Mouse (Mus musculus) small intestine, adult 2 months (tissue): ENCODE results near the gene Gas2l1. TPM values are rescaled to one million over a fixed set of nuclear protein-coding genes. Genes with fewer than 3 reads are reported as not detected.

Source experiments
- H3K27ac ChIP-seq: fragments of 200-500 bp; 2 replicates; pipeline ENCODE4 v1.5.1; 2012; ENCODE audit warnings: low read depth, low read length, control low read depth, inconsistent platforms; ENCODE audit not compliant: insufficient read depth
- H3K27me3 ChIP-seq: fragments of 200-500 bp; 2 replicates; pipeline ENCODE4 v1.6.1; 2012; ENCODE audit warnings: mild to moderate bottlenecking, moderate library complexity, low read length, inconsistent platforms; ENCODE audit not compliant: control insufficient read depth, insufficient read depth
- H3K36me3 ChIP-seq: fragments of 200-500 bp; 2 replicates; pipeline ENCODE4 v1.6.1; 2012; ENCODE audit warnings: mild to moderate bottlenecking, low read length, control low read depth, inconsistent platforms; ENCODE audit not compliant: control insufficient read depth, insufficient read depth
- H3K4me1 ChIP-seq: fragments of 200-500 bp; 2 replicates; pipeline ENCODE4 v1.6.1; 2012; ENCODE audit warnings: low read length, inconsistent platforms, mixed read lengths; ENCODE audit not compliant: control insufficient read depth, insufficient read depth, insufficient read length
- H3K4me3 ChIP-seq: fragments of 200-500 bp; 2 replicates; pipeline ENCODE4 v1.5.1; 2012; ENCODE audit warnings: low read depth, mild to moderate bottlenecking, control low read depth, inconsistent platforms, low read length, moderate library complexity
- CTCF ChIP-seq: fragments of 200-500 bp; IDR thresholded peaks from 2 replicates; pipeline ENCODE4 v1.5.1; 2012; ENCODE audit warnings: low read depth, mild to moderate bottlenecking, control low read depth, inconsistent platforms, low read length, moderate library complexity, mixed read lengths; ENCODE audit not compliant: insufficient replicate concordance, insufficient read length; ENCODE audit errors: extremely low read depth
- POLR2A ChIP-seq: fragments of 200-500 bp; IDR thresholded peaks from 2 replicates; pipeline ENCODE4 v1.6.1; 2012; ENCODE audit warnings: low read depth, mild to moderate bottlenecking, control low read depth, inconsistent platforms, low read length, moderate library complexity
- WGBS: fragments of 180-500 bp; shearing (Covaris S2); methylation state at CpG from one replicate; pipeline ENCODE4 v1.1.7; 2018; 5-methylcytosine and 5-hydroxymethylcytosine counted together
- polyA plus RNA-seq: library from polyadenylated mRNA; depleted of rRNA; stranded (reverse); fragments of >200 nt; gene quantifications from 2 replicates; pipeline ENCODE4 v1.2.3, GENCODE M21; 2012

Gas2l1 gene
- polyA plus RNA-seq, 1 experiment, result 123 TPM

GRCm38 (mm10) chr11:5064282-5065055, 658 bp downstream of the Gas2l1 start:
- 22% methylated on average over 38 of the region's 38 CpGs for WGBS
- no peak overlapping the region for H3K27ac ChIP-seq
- TF ChIP-seq POLR2A (no peak), CTCF (no peak)

GRCm38 (mm10) chr11:5063561-5064281, 1.4 kb downstream of the Gas2l1 start:
- Histone ChIP-seq H3K27me3 (peaks cover 6% of the 10 kb centered on the region; the same call in 1 of the 2 replicates), H3K36me3 (peaks cover 13% of the 10 kb centered on the region), H3K4me1 (peaks cover 35% of the 10 kb centered on the region), H3K27ac (no peak overlapping the region), H3K4me3 (peak overlapping the region; percentile 82)
- no peak for TF ChIP-seq POLR2A
- TF ChIP-seq CTCF, result no peak
- 67% methylated on average over 31 of the region's 31 CpGs for WGBS

More at GRCm38 (mm10) chr11:5064282-5065055, 658 bp downstream of the Gas2l1 start:
- Histone ChIP-seq H3K4me3 (peak overlapping the region; percentile 82), H3K4me1 (peaks cover 32% of the 10 kb centered on the region), H3K27me3 (no peaks in the 10 kb centered on the region), H3K36me3 (peaks cover 20% of the 10 kb centered on the region)

DNA sequence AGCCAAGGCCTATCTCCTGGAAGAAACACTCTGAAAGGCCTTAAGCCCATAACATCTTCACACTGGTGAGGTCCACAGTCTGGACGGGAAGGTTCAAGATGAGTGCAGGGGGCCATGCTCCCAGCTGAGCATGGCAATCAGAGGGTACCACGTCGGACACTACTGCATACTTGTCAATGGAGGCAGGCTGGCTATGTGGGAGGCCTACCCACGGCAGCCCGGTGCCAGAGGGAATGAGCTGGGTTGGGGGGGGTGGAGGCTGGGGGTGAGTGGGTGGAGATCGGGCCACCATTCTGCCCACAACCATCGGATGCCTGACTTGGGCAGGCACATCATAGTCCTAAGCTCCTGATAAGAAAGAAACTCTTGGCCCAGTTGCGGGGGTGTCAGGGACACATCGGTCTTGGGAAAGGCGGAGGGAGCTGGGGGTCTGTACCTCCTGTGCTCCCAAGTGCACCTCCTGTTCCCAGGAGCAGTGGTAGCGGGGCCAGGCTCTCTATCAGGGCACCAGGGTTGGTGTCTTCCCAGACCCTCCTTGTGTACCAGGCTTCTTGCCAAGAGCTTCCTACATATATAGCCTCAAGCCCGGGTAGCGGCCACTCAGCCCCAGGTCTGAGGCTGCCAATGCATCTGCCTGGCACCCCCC, 2.1 kb downstream of the Gas2l1 start:
- Histone ChIP-seq H3K27ac (no peak overlapping the region), H3K27me3 (peaks cover 10% of the 10 kb centered on the region), H3K4me3 (no peak overlapping the region), H3K4me1 (peaks cover 38% of the 10 kb centered on the region), H3K36me3 (peaks cover 6% of the 10 kb centered on the region; the same call in 1 of the 2 replicates)
- WGBS, result 70% methylated on average over 13 of the region's 13 CpGs
- TF ChIP-seq CTCF (no peak), POLR2A (no peak)

GRCm38 (mm10) chr11:5062326-5062725, 2.8 kb downstream of the Gas2l1 start:
- Histone ChIP-seq H3K4me3 (peak overlapping the region; percentile 65), H3K27me3 (peaks cover 17% of the 10 kb centered on the region), H3K27ac (0 out of 2 replicates have a peak overlapping the region, but pooled peaks have one; percentile 13), H3K36me3 (peaks cover 6% of the 10 kb centered on the region; the same call in 1 of the 2 replicates), H3K4me1 (peaks cover 40% of the 10 kb centered on the region)
- WGBS, result 9% methylated on average over 13 of the region's 13 CpGs
- TF ChIP-seq CTCF (no peak), POLR2A (no peak)

GRCm38 (mm10) chr11:5061413-5062139, 3.6 kb downstream of the Gas2l1 start:
- H3K27ac ChIP-seq, result 0 out of 2 replicates have a peak overlapping the region, but pooled peaks have one; percentile 13
- WGBS, result 4% methylated on average over 62 of the region's 62 CpGs

DNA sequence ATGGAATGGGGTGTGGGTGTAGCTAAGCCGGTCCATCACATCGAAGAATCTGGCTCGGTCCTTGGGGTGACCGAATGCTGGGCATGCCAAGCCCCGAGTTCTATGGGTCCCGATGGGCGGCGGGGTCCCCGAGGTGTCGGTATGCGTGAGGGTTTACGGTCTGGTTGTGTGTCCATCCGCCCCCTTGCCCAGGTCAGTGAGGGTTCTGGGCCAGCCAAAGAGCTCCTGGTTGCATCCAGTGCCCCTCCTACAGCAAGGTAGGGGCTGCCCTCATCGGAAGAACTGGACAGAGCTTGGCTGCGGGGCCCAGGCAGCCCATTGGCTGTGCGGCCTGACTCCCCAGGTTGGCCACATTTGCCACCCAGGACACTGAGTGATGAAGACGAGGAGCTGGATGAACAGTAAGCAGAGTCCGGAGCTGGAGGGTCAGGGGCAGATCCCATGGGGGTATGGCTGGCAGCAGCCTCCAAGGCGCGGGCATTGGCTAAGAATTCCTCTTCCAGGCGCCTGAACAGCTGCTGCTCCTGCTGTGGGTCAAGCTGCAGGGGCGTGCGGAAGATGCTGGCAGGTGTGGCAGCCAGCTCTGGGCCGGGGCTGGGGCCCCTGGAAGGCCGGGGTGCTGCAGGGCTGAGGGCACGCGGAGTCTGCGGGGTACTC, 4.2 kb downstream of the Gas2l1 start:
- no peak overlapping the region for H3K27ac ChIP-seq
- peaks cover 6% of the 10 kb centered on the region; the same call in 1 of the 2 replicates for H3K36me3 ChIP-seq
- peaks cover 40% of the 10 kb centered on the region for H3K4me1 ChIP-seq
- H3K4me3 ChIP-seq, result peak overlapping the region; percentile 65; the same call in 1 of the 2 replicates
- 83% methylated on average over 28 of the region's 28 CpGs for WGBS
- peaks cover 17% of the 10 kb centered on the region for H3K27me3 ChIP-seq
- TF ChIP-seq POLR2A, result no peak
- no peak for TF ChIP-seq CTCF

More at GRCm38 (mm10) chr11:5061413-5062139, 3.6 kb downstream of the Gas2l1 start:
- TF ChIP-seq POLR2A (no peak), CTCF (no peak)
- H3K36me3 ChIP-seq, result peaks cover 6% of the 10 kb centered on the region; the same call in 1 of the 2 replicates
- peak overlapping the region; percentile 65 for H3K4me3 ChIP-seq
- H3K27me3 ChIP-seq, result peaks cover 17% of the 10 kb centered on the region
- H3K4me1 ChIP-seq, result peaks cover 40% of the 10 kb centered on the region
